Mouse (Mus musculus) intestine, embryonic 14.5 days (tissue): Measurements from ENCODE around the gene Hhatl. TPM values are rescaled to one million over a fixed set of nuclear protein-coding genes. Genes with fewer than 3 reads are reported as not detected.

Source experiments
- ATAC-seq: fragments of 200-750 bp; cut with Nextera tagmentation; replicated peaks from 2 replicates; pipeline ENCODE4 v1.8.0; 2017; ENCODE audit warnings: low read depth, moderate number of reproducible peaks, moderate TSS enrichment, moderate library complexity; ENCODE audit not compliant: low FRiP score, low TSS enrichment
- DNase-seq: peaks from one replicate; pipeline ENCODE4 v3.0.0-alpha.2; 2018; ENCODE audit warnings: low spot score
- H3K27ac ChIP-seq: fragments of 300-500 bp; sonication (generic); 2 replicates; pipeline ENCODE4 v1.5.1; 2014; ENCODE audit warnings: low read depth, mild to moderate bottlenecking, control low read depth
- H3K27me3 ChIP-seq: fragments of 300-500 bp; sonication (generic); replicated peaks from 2 replicates; pipeline ENCODE4 v1.6.1; 2014; ENCODE audit warnings: low read length, control low read depth; ENCODE audit not compliant: control insufficient read depth, insufficient read depth
- H3K36me3 ChIP-seq: fragments of 300-500 bp; sonication (generic); 2 replicates; pipeline ENCODE4 v1.6.1; 2014; ENCODE audit warnings: low read length, control low read depth; ENCODE audit not compliant: control insufficient read depth, insufficient read depth
- H3K4me1 ChIP-seq: fragments of 300-500 bp; sonication (generic); replicated peaks from 2 replicates; pipeline ENCODE4 v1.6.1; 2014; ENCODE audit warnings: low read length, control low read depth, mixed read lengths; ENCODE audit not compliant: control insufficient read depth, insufficient read depth
- H3K4me2 ChIP-seq: fragments of 300-500 bp; sonication (generic); 2 replicates; pipeline ENCODE4 v1.6.1; 2014; ENCODE audit warnings: low read length
- H3K4me3 ChIP-seq: fragments of 300-500 bp; sonication (generic); 2 replicates; pipeline ENCODE4 v1.5.1; 2014; ENCODE audit warnings: low read depth, low read length, control low read depth, mixed read lengths
- H3K9ac ChIP-seq: fragments of 300-500 bp; sonication (generic); 2 replicates; pipeline ENCODE4 v1.6.1; 2014; ENCODE audit warnings: mild to moderate bottlenecking, low read length
- H3K9me3 ChIP-seq: fragments of 300-500 bp; sonication (generic); 2 replicates; pipeline ENCODE4 v1.6.1; 2016; ENCODE audit warnings: low read length, control low read depth; ENCODE audit not compliant: control insufficient read depth
- WGBS: fragments of 180-500 bp; shearing (Covaris S2); extraction: QIAGEN DNeasy Blood & Tissue Kit; methylation state at CpG from one replicate; pipeline ENCODE4 v1.1.7; 2014; 5-methylcytosine and 5-hydroxymethylcytosine counted together
- polyA plus RNA-seq: library from polyadenylated mRNA; unstranded; fragments of >200 nt; fragmentation: Nextera tagmentation; extraction: Ambion mirVana; gene quantifications from 2 replicates; pipeline ENCODE4 v1.2.1, GENCODE M21; 2014

The Hhatl gene
- polyA plus RNA-seq, 1 experiment from 2014 or later = 2.4 TPM

- Histone ChIP-seq H3K4me2 (no peak overlapping the region), H3K36me3 (peaks cover 81% of the 10 kb centered on the region)
Observed at GRCm38 (mm10) chr9:121744051-121744450, 48.3 kb downstream of the Hhatl start.

GRCm38 (mm10) chr9:121741168-121741567 lies 51.1 kb downstream of the Hhatl start:
- H3K4me3 ChIP-seq = no peak overlapping the region
- no peaks in the 10 kb centered on the region for H3K4me1 ChIP-seq
- no peaks in the 10 kb centered on the region for H3K9me3 ChIP-seq
- H3K4me2 ChIP-seq = no peak overlapping the region
- DNase-seq = no peak
- H3K36me3 ChIP-seq = peaks cover 62% of the 10 kb centered on the region
- 97% methylated on average over 3 of the region's 3 CpGs for WGBS
- ATAC-seq = no peak
- H3K9ac ChIP-seq = no peak overlapping the region
- no peak overlapping the region for H3K27ac ChIP-seq
- no peaks in the 10 kb centered on the region for H3K27me3 ChIP-seq

More at GRCm38 (mm10) chr9:121744051-121744450, 48.3 kb downstream of the Hhatl start:
- Histone ChIP-seq H3K4me3 (no peak overlapping the region), H3K9ac (no peak overlapping the region), H3K4me1 (no peaks in the 10 kb centered on the region), H3K9me3 (no peaks in the 10 kb centered on the region), H3K27me3 (no peaks in the 10 kb centered on the region), H3K27ac (no peak overlapping the region)
- WGBS = 88% methylated on average over 8 of the region's 8 CpGs
- no peak for DNase-seq
- no peak for ATAC-seq

- no peak overlapping the region for H3K4me3 ChIP-seq
- H3K9ac ChIP-seq = no peak overlapping the region
- H3K9me3 ChIP-seq = no peaks in the 10 kb centered on the region
- H3K27ac ChIP-seq = no peak overlapping the region
- no peaks in the 10 kb centered on the region for H3K4me1 ChIP-seq
- H3K27me3 ChIP-seq = no peaks in the 10 kb centered on the region
- WGBS = 92% methylated on average over 6 of the region's 6 CpGs
- H3K4me2 ChIP-seq = no peak overlapping the region
- DNase-seq = no peak
- H3K36me3 ChIP-seq = peaks cover 63% of the 10 kb centered on the region
- no peak for ATAC-seq
Observed at GRCm38 (mm10) chr9:121740490-121740889, 51.8 kb downstream of the Hhatl start.

Other genes with a start within 250 kb of the Hhatl start
- gene Lyzl4, start 150.4 kb downstream of the Hhatl start, polyA plus RNA-seq = not detected in 2 replicates
- gene Vipr1, start 149.8 kb downstream of the Hhatl start, polyA plus RNA-seq = 3.9 and 5.9 TPM in 2 replicates
- 9.5 and 9.7 TPM in 2 replicates for gene Sec22c, start 87.0 kb downstream of the Hhatl start, polyA plus RNA-seq
- gene Ss18l2, start 82.2 kb downstream of the Hhatl start, polyA plus RNA-seq = 135 and 152 TPM in 2 replicates
- gene Nktr, start 73.3 kb downstream of the Hhatl start, polyA plus RNA-seq = 69.7 and 71.7 TPM in 2 replicates
- 13.1 and 14.1 TPM in 2 replicates for gene Zfp651, start 33.2 kb downstream of the Hhatl start, polyA plus RNA-seq
- 0.22 and 0.26 TPM in 2 replicates for gene Klhl40, start 14.9 kb downstream of the Hhatl start, polyA plus RNA-seq
- 1.9 and 2.5 TPM in 2 replicates for gene Ccdc13, start 47.0 kb upstream of the Hhatl start, polyA plus RNA-seq
- 190 and 193 TPM in 2 replicates for gene Higd1a, start 65.9 kb upstream of the Hhatl start, polyA plus RNA-seq
- gene Ackr2, start 105.8 kb upstream of the Hhatl start, polyA plus RNA-seq = 0.23 and 0.24 TPM in 2 replicates
- gene Cyp8b1, start 123.8 kb upstream of the Hhatl start, polyA plus RNA-seq = not detected in 2 replicates
- 2.7 and 2.9 TPM in 2 replicates for gene Fam198a, start 158.5 kb upstream of the Hhatl start, polyA plus RNA-seq
- 12.8 and 13.2 TPM in 2 replicates for gene Pomgnt2, start 204.6 kb upstream of the Hhatl start, polyA plus RNA-seq